Mouse (Mus musculus) hindbrain, embryonic 16.5 days (tissue): ENCODE measurements around the gene Gck. TPM values are rescaled to one million over a fixed set of nuclear protein-coding genes. Genes with fewer than 3 reads are reported as not detected.

Experiments
- ATAC-seq: fragments of 200-750 bp; cut with Nextera tagmentation; 2 replicates; pipeline ENCODE4 v1.8.0; 2017; ENCODE audit warnings: moderate TSS enrichment, moderate library complexity
- H3K27ac ChIP-seq: fragments of 300-500 bp; sonication (generic); 2 replicates; pipeline ENCODE4 v1.5.1; 2014; ENCODE audit warnings: low read depth, mild to moderate bottlenecking, control low read depth, low read length, moderate library complexity
- H3K27me3 ChIP-seq: fragments of 300-500 bp; sonication (generic); replicated peaks from 2 replicates; pipeline ENCODE4 v1.6.1; 2014; ENCODE audit warnings: low read length; ENCODE audit not compliant: control insufficient read depth, insufficient read depth
- H3K36me3 ChIP-seq: fragments of 300-500 bp; sonication (generic); 2 replicates; pipeline ENCODE4 v1.6.1; 2014; ENCODE audit warnings: mild to moderate bottlenecking, low read length, moderate library complexity, mixed read lengths; ENCODE audit not compliant: control insufficient read depth, insufficient read depth
- H3K4me1 ChIP-seq: fragments of 300-500 bp; sonication (generic); 2 replicates; pipeline ENCODE4 v1.6.1; 2014; ENCODE audit warnings: low read depth, low read length; ENCODE audit not compliant: control insufficient read depth, insufficient read depth
- H3K4me2 ChIP-seq: fragments of 300-500 bp; sonication (generic); 2 replicates; pipeline ENCODE4 v1.6.1; 2014; ENCODE audit warnings: mild to moderate bottlenecking, low read length, control low read depth, moderate library complexity
- H3K4me3 ChIP-seq: fragments of 300-500 bp; sonication (generic); 2 replicates; pipeline ENCODE4 v1.5.1; 2014; ENCODE audit warnings: mild to moderate bottlenecking, low read length, control low read depth, moderate library complexity
- H3K9ac ChIP-seq: fragments of 300-500 bp; sonication (generic); 2 replicates; pipeline ENCODE4 v1.6.1; 2014; ENCODE audit warnings: low read depth, mild to moderate bottlenecking, control low read depth, low read length, moderate library complexity
- H3K9me3 ChIP-seq: fragments of 300-500 bp; sonication (generic); 2 replicates; pipeline ENCODE4 v1.6.1; 2014; ENCODE audit warnings: mild to moderate bottlenecking, low read length, moderate library complexity; ENCODE audit not compliant: control insufficient read depth
- WGBS: fragments of 180-500 bp; shearing (Covaris S2); extraction: QIAGEN DNeasy Blood & Tissue Kit; methylation state at CpG from one replicate; pipeline ENCODE4 v1.1.7; 2014; 5-methylcytosine and 5-hydroxymethylcytosine counted together
- polyA plus RNA-seq: library from polyadenylated mRNA; unstranded; fragments of >200 nt; fragmentation: Nextera tagmentation; extraction: Ambion mirVana; gene quantifications from 2 replicates; pipeline ENCODE4 v1.2.1, GENCODE M21; 2015

Gene Gck
- polyA plus RNA-seq, 1 experiment from 2014 or later: 6.6 TPM

DNA sequence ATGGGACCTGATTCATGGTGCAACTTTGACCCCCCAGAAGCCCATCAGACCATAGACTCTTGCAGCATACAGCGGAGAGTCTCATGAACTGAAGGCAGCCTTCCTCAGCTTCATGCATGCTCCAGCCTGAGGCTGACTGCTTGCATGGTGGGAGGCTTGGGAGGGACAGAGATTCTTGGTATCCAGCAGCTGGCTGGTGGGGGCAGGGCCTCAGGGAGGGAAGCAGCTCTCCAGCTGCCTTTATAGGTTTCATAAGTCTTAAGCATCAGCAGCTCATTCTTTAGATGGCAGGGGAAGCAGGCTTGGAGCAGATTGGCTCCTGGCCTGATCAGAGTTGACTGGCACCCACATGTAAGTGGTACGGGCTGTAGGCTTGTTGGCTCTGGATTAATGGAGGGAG is 82.7 kb downstream of the Gck start:
- H3K4me3 ChIP-seq: no peak overlapping the region
- no peaks in the 10 kb centered on the region for H3K9me3 ChIP-seq
- no peak overlapping the region for H3K4me2 ChIP-seq
- ATAC-seq: no peak
- no peaks in the 10 kb centered on the region for H3K4me1 ChIP-seq
- H3K9ac ChIP-seq: no peak overlapping the region
- H3K36me3 ChIP-seq: peaks cover 8% of the 10 kb centered on the region
- no peak overlapping the region for H3K27ac ChIP-seq
- WGBS: 81% methylated on average over 2 of the region's 2 CpGs
- peaks cover 3% of the 10 kb centered on the region; the same call in 1 of the 2 replicates for H3K27me3 ChIP-seq

- Histone ChIP-seq H3K4me1 (peaks cover 7% of the 10 kb centered on the region; the same call in 1 of the 2 replicates), H3K4me2 (peak overlapping the region; percentile 61), H3K4me3 (peak overlapping the region; percentile 39), H3K9me3 (no peaks in the 10 kb centered on the region), H3K27me3 (peaks cover 14% of the 10 kb centered on the region), H3K36me3 (no peaks in the 10 kb centered on the region), H3K9ac (no peak overlapping the region), H3K27ac (no peak overlapping the region)
- WGBS: 24% methylated on average over 15 of the region's 15 CpGs
- ATAC-seq: peak; percentile 38; the same call in 1 of the 2 replicates
Measured at GRCm38 (mm10) chr11:5862394-5863105, 87.3 kb downstream of the Gck start.

DNA sequence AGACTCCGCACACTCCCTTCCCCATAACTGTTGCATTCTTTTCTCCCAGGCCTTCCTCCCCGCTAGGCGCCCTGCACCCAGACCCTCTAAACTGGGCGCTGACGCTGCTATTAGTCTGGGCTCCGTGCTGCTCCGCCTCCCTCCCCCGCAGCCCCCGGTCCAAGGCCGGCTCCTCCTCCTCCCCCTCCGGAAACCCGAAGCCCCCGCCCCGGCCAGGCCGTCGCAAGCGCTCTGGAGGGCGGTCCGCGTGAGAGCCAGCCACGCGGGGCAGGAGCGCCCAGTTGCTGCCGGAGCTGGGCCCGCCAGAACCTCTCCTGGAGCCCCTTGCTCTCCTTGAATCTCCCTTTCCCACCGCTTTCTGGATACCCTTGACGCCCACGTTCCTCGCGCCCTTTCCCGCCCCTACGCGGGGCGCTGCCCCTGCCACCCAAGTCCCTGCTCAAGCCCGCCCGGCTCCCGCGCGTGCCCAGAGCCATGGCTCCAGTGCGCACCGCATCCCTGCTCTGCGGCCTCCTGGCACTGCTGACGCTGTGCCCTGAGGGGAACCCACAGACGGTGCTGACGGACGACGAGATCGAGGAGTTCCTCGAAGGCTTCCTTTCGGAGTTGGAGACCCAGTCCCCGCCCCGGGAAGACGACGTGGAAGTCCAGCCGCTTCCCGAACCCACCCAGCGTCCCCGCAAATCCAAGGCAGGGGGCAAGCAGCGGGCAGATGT is 88.0 kb downstream of the Gck start, which contains the start of gene Aebp1:
Aebp1 (plus strand) TSS at position 270 of the 716 bp plus-strand sequence.
- Histone ChIP-seq H3K4me1 (peaks cover 7% of the 10 kb centered on the region; the same call in 1 of the 2 replicates), H3K9me3 (no peaks in the 10 kb centered on the region), H3K27me3 (peaks cover 14% of the 10 kb centered on the region), H3K4me3 (peak within 1 kb of the TSS; percentile 39), H3K27ac (no peak within 1 kb of the TSS), H3K9ac (peak within 1 kb of the TSS; percentile 60), H3K36me3 (no peaks in the 10 kb centered on the region), H3K4me2 (peak within 1 kb of the TSS; percentile 61)
- ATAC-seq: peak; percentile 37; the same call in 1 of the 2 replicates
- WGBS: 3% methylated on average over 57 of the region's 59 CpGs

DNA sequence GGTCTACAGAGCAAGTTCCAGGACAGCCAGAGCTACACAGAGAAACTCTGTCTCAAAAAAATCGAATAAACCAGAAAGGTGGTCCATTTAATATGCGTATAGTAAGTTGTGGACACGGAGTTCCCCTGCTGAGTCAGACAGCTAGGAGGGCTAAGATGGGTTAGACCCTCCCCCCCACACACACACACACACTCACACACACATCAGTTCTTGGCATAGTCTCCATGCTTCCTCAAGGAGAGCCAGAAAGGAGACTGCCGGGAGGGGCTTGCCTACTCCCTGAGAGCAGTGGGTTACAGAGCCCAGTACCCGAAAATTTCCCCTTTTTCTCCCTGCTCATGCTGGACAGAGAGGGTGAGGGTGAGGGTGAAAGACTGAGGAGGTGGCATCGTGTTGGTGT is 89.2 kb downstream of the Gck start:
- H3K27ac ChIP-seq: no peak overlapping the region
- H3K4me2 ChIP-seq: no peak overlapping the region
- H3K9me3 ChIP-seq: no peaks in the 10 kb centered on the region
- WGBS: 52% methylated on average over 6 of the region's 6 CpGs
- H3K27me3 ChIP-seq: peaks cover 14% of the 10 kb centered on the region
- H3K4me1 ChIP-seq: peaks cover 9% of the 10 kb centered on the region
- no peak overlapping the region for H3K4me3 ChIP-seq
- no peak for ATAC-seq
- H3K36me3 ChIP-seq: no peaks in the 10 kb centered on the region
- H3K9ac ChIP-seq: no peak overlapping the region

DNA sequence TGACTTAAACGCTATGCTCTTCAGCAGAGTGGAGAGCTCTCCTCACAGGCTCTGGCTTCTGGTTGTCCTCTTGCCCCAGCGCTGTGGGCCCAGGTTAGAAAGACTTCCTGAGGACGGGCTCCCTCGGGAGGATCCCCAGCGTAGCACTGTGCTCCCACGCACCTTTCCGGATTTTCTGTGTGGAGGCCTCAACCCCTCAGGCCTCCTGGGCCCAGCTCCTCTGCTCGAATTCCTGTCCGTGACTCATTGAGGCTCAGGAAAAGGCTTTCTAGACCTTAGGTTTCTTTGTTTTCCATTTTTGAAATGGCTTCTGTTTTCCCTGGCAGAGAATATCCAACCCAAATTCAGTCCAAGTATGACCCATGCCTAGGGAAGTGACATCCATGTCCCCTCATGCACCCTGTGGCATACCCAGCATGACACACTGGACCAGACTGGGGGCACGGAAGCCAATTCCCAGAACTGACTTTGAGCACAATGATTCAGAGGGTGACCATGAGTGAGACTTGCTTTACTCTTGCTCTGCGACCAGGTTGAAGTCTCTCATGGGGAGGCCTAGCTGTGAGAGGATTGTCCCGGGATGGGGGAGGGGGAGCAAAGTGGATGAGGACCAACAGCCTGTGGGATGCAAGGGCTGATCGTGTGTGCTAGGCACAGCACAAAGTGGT is 89.9 kb downstream of the Gck start:
- H3K4me2 ChIP-seq: no peak overlapping the region
- no peak overlapping the region for H3K9ac ChIP-seq
- H3K4me3 ChIP-seq: no peak overlapping the region
- peaks cover 14% of the 10 kb centered on the region for H3K27me3 ChIP-seq
- no peaks in the 10 kb centered on the region for H3K36me3 ChIP-seq
- H3K9me3 ChIP-seq: no peaks in the 10 kb centered on the region
- WGBS: 86% methylated on average over 13 of the region's 13 CpGs
- H3K4me1 ChIP-seq: peaks cover 9% of the 10 kb centered on the region
- no peak for ATAC-seq
- H3K27ac ChIP-seq: no peak overlapping the region

- ATAC-seq: no peak
- Histone ChIP-seq H3K27ac (no peak overlapping the region), H3K4me1 (peaks cover 9% of the 10 kb centered on the region), H3K9me3 (no peaks in the 10 kb centered on the region), H3K36me3 (no peaks in the 10 kb centered on the region), H3K9ac (no peak overlapping the region), H3K4me2 (no peak overlapping the region), H3K4me3 (no peak overlapping the region), H3K27me3 (peaks cover 14% of the 10 kb centered on the region)
- WGBS: 67% methylated on average over 1 of the region's 1 CpGs
Measured at GRCm38 (mm10) chr11:5858723-5859122, 91.2 kb downstream of the Gck start.

DNA sequence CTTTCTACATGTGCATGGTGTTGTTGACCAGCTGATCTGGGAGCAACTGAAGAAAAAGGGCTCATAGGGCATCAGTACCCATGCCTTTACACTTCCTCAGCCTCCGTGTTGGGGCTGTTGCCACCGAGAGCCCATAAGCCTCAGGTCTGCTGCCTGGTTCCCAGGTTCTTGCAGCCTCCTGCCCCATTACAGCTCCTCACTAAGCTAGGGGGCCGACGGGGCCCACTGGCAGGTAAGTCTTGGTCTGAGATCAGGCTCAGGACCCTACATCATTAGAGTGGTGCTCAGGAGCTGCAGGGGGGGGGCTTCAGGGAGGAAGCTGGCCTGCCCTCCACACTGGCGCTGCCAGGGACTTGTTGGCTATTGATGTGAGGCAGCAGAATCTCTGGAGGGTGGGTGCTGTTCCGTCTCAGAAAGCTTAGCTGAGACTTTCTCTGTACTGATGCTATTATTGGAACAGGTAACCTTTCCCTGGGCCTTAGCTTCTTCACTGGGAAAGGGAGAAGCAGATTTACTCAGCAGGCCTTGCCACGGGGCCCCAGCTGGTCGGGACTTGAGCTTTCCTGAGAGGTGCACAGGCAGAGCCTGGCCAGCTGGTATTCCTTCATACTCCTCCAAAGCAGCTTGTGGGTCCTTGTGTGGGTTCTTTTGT is 93.3 kb downstream of the Gck start:
- WGBS: 78% methylated on average over 8 of the region's 8 CpGs
- Histone ChIP-seq H3K4me1 (peaks cover 5% of the 10 kb centered on the region), H3K27me3 (peaks cover 8% of the 10 kb centered on the region), H3K9ac (no peak overlapping the region), H3K36me3 (no peaks in the 10 kb centered on the region), H3K27ac (no peak overlapping the region), H3K4me2 (no peak overlapping the region), H3K9me3 (no peaks in the 10 kb centered on the region), H3K4me3 (no peak overlapping the region)
- no peak for ATAC-seq

DNA sequence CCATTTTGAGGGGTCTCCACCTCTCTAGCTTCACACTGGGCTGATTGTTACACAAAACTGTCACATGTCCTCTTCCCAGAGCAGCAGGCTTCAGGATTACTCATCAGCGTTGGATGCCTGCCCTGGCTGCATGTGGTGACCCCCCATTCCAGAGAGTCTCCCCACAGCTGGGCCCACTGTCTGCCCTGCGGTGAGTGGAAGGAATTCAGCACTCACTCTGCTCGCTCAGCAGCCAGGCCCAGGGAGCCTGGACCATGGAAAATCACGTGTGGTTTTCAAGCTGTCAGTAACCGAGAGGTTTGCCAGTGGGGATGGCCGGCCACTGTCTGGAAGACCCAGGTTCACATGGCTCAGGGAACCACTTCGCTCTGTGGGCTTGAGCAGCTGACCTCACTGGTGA is 94.0 kb downstream of the Gck start:
- no peak overlapping the region; the same call in 1 of the 2 replicates for H3K9ac ChIP-seq
- peak overlapping the region; percentile 31; the same call in 1 of the 2 replicates for H3K27ac ChIP-seq
- peak; percentile 64 for ATAC-seq
- peaks cover 3% of the 10 kb centered on the region for H3K4me1 ChIP-seq
- H3K4me2 ChIP-seq: no peak overlapping the region
- 27% methylated on average over 7 of the region's 7 CpGs for WGBS
- H3K4me3 ChIP-seq: no peak overlapping the region
- H3K27me3 ChIP-seq: peaks cover 8% of the 10 kb centered on the region
- no peaks in the 10 kb centered on the region for H3K36me3 ChIP-seq
- no peaks in the 10 kb centered on the region for H3K9me3 ChIP-seq
